Mouse (Mus musculus) sigmoid colon, adult 10 weeks (tissue): ENCODE data around the gene Taf1a. TPM values are rescaled to one million over a fixed set of nuclear protein-coding genes. Genes with fewer than 3 reads are reported as not detected.

Source experiments
- polyA plus RNA-seq: library from polyadenylated mRNA; stranded (reverse); fragments of 350-450 nt; fragmentation: Illumina TruSeq; extraction: RNeasy Lipid Tissue Mini Kit (QIAGEN cat#74804); gene quantifications from one replicate; pipeline ENCODE4 v1.2.3, GENCODE M21; 2014; ENCODE audit warnings: low read depth, low replicate concordance

Taf1a gene
- 14.1 TPM for polyA plus RNA-seq

DNA sequence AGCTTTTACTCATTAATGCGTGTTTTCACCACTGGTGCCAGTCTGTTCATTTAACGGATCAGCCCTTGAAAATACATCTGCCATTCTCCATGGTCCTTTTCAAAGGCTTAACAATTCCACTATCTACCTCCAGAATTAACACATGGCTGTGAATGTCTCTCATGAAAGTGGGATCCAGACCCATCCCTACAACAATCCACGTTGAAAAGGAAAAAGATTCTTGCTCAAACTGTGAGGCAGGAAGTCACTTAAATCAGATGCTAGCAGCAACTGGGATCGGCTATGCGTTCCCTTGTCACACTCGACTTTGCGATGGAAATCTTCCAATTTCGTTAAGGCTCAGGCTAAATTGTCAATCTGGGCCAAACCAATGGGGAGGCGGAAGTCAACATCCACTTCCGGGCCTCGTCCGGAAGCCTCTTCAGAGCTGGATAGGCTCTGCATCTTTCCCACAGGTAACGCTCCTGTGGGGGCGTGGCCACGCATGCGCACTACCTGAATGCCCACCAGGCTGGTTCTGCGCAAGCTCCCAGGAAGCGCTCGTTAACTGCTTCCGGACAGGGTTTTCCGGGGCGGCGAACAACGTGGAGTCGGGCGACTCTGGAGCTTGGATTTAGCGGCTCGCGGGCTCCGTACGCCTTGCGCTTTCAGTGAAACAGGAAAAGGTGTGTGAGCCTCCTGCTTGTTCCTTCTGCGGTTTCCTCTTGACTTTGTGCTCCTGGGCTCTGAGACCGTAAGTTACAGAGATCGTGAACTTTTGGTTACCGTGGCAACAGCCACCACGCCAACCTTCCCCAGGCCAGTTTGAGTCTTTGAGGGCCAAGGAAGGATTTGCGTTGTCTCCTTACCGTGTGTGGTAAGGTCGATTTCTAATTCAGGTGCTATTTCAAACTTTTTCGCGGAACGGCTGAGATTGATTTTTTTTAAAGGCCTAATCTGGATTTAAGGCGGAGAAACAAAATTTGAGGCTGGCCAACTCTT is at the start of gene Taf1a:
Taf1a (plus strand) TSS at position 556 of the 981 bp plus-strand sequence.

DNA sequence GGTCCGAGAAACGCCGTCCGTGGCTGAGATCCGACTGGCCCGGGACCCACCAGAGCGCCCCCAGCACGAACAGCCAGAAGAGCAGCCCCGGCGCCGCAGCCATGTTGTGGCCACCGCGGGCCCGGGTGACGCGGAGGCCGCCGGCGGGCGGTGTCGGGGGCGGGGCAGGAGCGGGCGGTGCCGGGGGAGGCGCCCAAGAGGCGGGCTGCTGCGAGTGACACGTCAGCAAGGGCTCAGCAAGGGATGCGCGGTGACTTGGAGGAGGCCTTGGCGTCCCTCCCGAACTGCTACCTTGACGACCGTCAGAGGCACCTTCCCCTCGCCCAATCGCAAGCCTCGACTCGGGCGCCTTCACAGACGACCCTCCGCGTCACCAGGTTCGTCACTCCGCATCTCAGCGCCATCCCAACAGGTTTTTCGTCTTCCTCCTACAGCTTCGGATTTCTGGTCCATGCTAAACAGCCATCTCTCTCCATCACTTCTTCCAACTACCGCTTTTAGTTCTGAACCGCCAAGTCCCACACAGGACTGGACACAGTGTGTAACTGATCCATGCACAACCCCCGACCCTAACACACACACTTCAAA is 19.3 kb upstream of the Taf1a start, which contains the start of gene Mia3:
Mia3 (minus strand) TSS at position 127 of the 588 bp plus-strand sequence.

DNA sequence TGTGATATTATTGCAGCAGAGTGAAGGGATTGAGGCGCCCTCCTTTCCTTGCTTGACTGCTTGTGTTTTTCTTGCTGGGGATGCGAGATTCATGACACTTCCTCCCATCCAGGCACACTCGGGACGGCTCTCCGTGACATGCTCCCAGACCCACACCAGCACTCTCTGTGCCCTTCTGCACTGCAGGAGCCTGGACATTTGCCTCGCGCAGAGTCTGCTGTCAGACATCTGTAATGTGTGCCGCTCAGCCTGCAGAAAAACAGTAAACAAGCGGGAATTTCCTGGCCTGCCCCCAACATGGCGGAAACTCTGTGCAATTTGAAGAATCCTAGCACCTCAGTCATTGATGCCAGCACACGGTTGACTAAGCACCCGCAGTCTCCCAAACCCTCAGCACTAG is 29.1 kb downstream of the Taf1a start, which contains the start of gene Hhipl2:
Hhipl2 (plus strand) TSS at position 343 of the 400 bp plus-strand sequence.

Other genes starting within 250 kb of the Taf1a start
- gene Disp1, start 167.5 kb upstream of the Taf1a start, polyA plus RNA-seq = 1.0 TPM
- gene Aida, start 92.4 kb upstream of the Taf1a start, polyA plus RNA-seq = 131 TPM
- 133 TPM for gene Brox, start 91.7 kb upstream of the Taf1a start, polyA plus RNA-seq
- gene Mia3, start 19.4 kb upstream of the Taf1a start, polyA plus RNA-seq = 403 TPM
- not detected for gene Hhipl2, start 29.2 kb downstream of the Taf1a start, polyA plus RNA-seq